Mouse (Mus musculus) ovary, postnatal 14 days (tissue): ENCODE measurements around the gene Zfp641.
A peak's percentile ranks its signal among the peaks of the same experiment; 100 is the strongest.

Source experiments
- DNase-seq: peaks from one replicate; pipeline ENCODE4 v3.0.0; 2022; ENCODE audit warnings: low spot score

Gene Zfp641

GRCm38 (mm10) chr15:98295628-98296551 is at the start of gene Zfp641:
Gene Zfp641, minus strand, starts transcription at chr15:98296161.
- DNase-seq: peak; percentile 27

DNA sequence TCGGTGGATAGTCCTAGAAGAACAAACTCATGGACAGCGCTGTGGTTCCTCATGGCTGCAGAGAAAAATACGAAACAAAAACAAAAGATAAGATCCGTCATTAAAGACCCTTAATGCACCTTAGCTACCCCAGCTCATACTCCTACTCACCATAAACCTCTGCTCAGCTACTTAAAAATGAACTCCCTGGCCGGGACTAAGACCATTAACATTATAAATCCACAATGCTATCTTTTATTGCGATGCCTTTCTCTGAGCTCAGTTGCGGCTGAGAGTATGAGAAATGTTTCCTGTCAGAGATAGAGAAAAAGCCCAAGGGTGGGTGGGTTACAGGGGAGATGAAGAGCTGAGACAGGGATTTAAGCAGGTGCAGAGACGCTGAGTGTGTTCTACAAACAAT is 44.9 kb upstream of the Zfp641 start, which contains the start of gene Olfr284:
Gene Olfr284, minus strand, starts transcription at position 101 of the 400 bp plus-strand sequence.
- no peak for DNase-seq

DNA sequence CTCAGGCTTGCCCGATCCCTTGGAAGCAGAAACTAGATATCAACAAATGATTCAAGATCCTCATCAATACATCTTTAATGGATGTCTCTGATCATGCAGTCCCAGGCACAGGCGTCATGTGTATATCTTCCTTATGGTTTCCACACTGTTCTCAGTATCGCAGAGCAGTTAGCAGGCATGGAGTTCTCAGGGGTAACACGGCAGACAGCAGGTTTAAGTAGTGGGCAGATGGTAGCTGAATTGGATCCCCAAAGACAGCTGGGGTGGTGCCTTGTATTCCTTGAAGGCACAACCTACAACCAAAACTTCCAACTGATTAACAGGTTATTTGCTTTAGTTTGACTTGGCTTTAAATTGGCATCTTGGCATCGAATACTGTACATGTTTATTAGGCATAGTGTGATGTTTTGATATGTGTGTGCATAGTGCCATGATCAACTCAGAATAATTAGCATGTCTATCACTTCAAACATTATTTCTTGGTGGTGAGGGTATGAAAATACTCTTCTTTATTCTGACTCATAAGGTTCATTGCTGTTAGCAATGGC is 21.3 kb upstream of the Zfp641 start, which contains the start of gene Olfr285:
Gene Olfr285, minus strand, starts transcription at position 177 of the 548 bp plus-strand sequence.
- DNase-seq: no peak

DNA sequence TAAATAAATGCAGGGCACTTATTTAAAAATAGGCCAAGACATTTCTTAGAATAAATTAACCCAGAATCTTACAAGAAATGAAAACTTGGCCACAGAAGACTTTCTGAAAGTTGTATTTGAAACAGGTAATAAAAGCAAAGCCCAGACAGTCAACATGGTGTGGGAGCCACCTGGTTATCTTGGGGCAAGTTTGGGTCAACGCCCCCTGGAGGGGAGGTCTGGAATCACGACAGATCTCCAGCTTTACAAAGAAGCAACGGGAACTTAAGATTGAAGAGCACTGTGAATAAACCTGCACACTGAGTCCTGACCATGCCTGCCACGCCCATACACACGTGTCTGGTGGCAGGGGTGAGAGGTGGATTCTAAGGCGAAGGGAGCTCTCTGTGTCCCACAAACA is 19.7 kb upstream of the Zfp641 start:
- no peak for DNase-seq

DNA sequence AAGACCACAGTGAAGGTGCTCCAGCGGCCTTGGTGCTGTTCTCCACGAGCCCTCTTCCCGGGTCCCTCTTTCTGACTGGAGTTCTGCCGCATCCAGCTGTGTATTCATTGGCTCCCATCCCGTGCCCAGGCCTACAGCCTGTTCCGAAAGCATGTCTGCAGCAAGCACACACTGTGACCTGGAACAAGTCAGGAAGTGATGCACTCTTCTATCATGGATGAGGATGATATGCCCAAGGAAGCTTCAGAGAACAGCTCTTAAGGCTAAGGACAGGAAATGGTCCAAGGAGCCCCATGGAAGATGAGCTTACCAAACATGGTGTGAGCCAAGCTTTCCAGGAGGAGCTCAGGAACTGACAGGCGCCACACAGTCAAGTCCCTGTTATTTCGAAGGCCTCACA is 2.3 kb downstream of the Zfp641 start:
- no peak for DNase-seq

- no peak for DNase-seq
These were observed 7.4 kb downstream of the Zfp641 start for GRCm38 (mm10) chr15:98288566-98288965.

DNA sequence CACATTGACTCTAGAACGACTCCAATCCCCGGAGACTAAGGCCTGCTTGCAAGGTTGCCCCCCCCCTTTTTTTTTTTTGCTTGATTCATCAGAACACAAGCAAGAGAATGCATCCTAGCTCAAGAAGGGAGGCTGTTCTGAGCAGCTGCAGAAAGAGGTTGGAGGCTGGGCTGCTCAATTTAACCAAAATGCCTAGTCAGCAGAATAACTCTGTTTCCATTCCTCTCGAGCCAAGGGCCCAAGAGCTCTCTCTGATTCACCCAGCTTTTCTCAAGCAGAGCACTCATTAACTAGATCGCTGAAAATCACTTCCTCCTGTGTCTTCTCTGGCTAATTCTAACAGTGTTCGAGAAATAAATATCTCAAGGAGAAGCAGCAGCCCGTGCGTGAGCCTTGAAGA is 9.5 kb downstream of the Zfp641 start:
- DNase-seq: no peak

DNA sequence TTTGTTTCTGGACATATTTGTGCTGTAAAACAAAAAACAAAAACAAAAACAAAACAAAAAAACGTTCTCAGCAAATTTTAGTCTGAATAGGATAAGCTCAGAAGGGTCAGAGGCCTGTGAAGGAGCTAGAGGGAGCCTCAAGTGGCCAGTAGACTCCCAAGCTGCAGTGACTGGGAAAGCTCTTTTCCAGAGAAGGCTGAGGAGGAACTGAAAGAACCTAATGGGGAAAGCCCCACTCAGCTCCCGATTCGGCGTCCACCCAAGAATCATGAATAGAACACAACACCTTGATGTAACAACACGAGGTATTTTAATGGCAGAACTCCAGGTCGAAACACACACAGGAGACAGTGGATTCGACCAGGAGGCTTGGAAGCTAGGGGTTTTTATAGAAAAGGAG is 38.2 kb downstream of the Zfp641 start:
- DNase-seq: no peak

- DNase-seq: no peak
These were observed 38.8 kb downstream of the Zfp641 start, which contains the start of gene H1fnt for GRCm38 (mm10) chr15:98257193-98257592. Gene H1fnt, minus strand, starts transcription at chr15:98257293.

GRCm38 (mm10) chr15:98256271-98256670 is 39.7 kb downstream of the Zfp641 start:
- no peak for DNase-seq
